Mouse (Mus musculus): ENCODE measurements around the gene Dtx1.
A peak's percentile ranks its signal among the peaks of the same experiment; 100 is the strongest.

The Dtx1 gene

GRCm38 (mm10) chr5:120702969-120703368 is 8.8 kb downstream of the Dtx1 start:
- no peak for DNase-seq

- DNase-seq = no peak
These were observed 9.3 kb downstream of the Dtx1 start for GRCm38 (mm10) chr5:120702421-120702820.

DNA sequence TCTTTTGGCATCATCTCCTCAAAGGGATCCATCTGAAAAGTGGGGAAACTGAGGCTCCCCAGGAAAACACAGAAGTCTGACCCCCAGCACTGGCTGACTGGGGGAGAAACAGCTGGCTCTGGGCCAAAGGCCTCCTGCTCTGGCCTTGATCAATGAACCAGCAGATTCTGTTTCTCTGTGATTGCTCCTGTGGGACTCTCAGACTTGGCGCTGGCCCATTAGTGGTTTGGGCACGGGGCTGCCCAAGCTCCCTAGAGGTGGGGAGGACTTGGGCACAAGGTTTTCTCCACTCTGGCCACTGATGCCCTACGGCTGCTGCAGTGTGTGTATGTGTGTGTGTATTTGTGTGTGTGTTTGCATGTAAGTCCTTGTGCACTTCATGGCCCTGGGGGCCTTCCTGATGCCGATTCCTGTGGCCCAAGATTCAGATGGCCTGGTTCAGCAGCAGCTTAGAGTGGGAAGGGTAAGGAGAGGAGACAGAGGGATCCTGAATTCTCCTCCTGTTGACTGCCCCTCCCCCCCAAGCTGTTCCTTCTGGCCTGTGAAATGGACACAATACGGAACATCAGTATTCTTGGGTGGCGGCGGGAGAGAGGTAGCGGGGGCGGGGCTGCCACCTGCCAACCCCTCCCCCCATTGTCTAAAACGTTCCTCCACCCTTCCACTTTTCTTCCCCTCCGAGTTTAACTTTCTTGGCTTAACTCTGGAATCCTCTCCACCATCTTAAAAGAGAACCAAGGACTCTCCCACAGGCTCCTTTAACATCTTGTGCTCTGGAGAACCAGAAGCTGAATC is 10.5 kb downstream of the Dtx1 start:
- no peak for DNase-seq

- peak; percentile 65 for DNase-seq
These were observed 12.8 kb downstream of the Dtx1 start for GRCm38 (mm10) chr5:120698801-120699391.

- DNase-seq = no peak
These were observed 13.5 kb downstream of the Dtx1 start for GRCm38 (mm10) chr5:120698181-120698580.

- DNase-seq = no peak
These were observed 14.9 kb downstream of the Dtx1 start for GRCm38 (mm10) chr5:120696865-120697264.

- no peak for DNase-seq
These were observed 15.5 kb downstream of the Dtx1 start for GRCm38 (mm10) chr5:120696057-120696743.

DNA sequence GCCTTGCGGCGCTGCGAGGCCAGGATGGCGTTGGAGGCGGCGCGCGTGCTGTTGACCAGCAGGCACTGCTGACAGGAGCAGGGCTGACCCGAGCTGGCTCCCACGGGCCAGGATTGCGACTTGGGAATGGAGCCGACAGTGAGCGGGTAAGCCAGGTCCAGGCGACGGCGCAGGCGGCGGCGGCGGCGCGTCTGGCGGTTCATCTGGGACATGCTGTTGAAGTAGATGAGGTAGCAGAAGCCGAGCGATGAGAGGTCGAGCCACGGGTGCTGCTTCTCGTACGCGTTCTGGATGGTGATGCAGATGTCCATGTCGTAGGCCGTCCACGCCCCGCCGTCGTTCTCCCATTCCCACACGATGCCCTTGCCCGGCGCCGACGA is 17.0 kb downstream of the Dtx1 start:
- DNase-seq = no peak

GRCm38 (mm10) chr5:120693931-120694694 is 17.6 kb downstream of the Dtx1 start:
- DNase-seq = no peak

DNA sequence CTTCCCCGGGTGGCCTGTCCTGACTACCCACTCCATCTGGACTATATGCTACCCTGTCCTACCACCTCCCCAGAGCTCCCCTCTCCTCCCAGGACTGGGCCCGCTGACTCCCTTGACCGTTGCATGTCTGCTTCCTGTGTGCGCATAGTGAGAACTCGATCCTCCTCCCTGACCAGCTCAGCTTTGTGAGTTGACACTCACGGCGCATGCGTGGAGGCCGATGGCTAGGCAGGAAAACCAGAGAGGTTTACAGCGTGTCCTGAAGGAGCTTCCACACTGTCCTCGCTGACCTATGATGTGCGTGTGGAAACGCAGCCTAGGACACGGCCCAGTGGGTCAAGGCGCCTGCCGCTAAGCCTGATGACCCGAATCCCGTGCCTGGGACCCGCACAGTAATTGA is 19.7 kb downstream of the Dtx1 start:
- no peak for DNase-seq

- no peak for DNase-seq
These were observed 21.3 kb downstream of the Dtx1 start for GRCm38 (mm10) chr5:120690417-120690816.

- no peak for DNase-seq
These were observed 23.3 kb downstream of the Dtx1 start for GRCm38 (mm10) chr5:120688434-120688833.

GRCm38 (mm10) chr5:120687897-120688296 is 23.8 kb downstream of the Dtx1 start:
- no peak for DNase-seq

DNA sequence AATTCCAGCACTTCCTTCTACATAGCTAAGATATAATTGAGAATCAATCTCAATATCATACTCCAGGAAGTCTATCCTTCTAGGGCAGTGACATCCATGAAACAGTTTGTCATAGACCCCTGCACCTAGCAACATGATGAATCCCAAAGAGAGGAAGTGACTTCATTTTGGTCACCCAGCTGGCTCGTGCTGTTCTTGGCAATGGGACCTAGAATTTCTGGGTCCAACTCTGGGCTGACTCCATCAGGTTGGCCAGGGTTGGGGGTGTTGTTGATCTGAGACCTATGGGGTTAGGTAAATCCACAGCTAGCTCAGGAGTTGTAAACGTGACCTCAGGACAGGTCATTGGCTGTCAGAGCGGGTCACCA is 24.3 kb downstream of the Dtx1 start:
- no peak for DNase-seq

- no peak for DNase-seq
These were observed 24.8 kb downstream of the Dtx1 start for GRCm38 (mm10) chr5:120686749-120687483.

- no peak for DNase-seq
These were observed 26.0 kb downstream of the Dtx1 start for GRCm38 (mm10) chr5:120685678-120686077.

DNA sequence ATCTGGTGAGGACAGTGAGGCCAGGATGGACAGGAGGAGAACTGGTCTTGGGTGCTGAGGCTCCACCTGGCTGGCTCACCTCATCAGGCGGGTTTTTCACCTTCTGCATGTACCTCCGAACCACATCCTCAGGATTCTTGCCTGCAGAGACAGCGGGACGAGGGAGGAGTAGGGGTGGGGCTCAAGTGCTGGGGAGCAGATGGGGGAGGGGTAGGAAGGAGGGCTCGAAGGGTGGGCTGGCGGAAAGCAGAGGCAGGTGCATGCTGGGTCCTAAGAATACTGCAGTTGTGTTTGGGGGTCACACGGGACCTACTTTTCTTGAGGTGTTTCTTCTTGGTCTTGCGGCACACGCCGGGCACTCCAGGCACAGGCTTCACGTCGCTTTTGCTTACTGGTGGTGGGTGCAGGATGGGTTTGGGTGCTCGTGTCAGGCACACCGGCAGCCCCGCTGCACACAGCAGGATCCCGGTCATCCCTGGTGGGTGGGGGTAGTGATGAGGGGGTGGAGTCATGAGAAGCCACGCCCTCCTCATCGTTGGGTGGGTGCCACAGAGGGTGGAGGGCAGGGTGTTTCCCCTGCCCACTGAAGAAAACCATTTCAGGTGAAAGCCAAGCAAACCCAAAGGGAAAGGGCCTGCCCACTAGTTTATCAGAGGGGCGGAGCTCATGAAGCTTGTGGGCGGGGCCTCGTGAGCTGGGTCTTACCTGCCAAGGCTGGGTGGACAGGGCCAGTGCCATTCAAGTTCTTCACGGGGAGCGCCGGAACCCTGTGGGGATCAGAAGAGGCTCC is 28.6 kb downstream of the Dtx1 start:
- no peak for DNase-seq

DNA sequence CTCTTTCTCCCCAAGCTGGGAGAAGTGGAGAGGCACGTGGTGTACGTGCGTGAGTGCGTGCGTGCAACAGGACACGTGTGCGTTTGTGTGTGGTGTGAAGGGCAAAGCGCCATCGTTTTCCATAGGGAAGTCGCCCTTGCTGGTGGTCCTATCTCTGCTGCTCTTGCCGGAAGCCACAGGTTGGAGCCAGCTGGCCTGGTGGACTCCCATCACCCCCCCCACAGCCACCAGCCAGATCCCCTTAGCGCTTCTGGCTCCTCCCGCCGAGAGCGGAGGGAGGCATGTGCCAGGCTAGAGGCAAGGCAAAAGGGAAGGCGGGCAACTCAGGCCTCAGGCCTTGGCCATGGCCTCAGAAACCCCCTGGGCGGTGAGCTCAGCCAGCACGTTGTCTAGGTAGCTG is 30.8 kb downstream of the Dtx1 start:
- no peak for DNase-seq

DNA sequence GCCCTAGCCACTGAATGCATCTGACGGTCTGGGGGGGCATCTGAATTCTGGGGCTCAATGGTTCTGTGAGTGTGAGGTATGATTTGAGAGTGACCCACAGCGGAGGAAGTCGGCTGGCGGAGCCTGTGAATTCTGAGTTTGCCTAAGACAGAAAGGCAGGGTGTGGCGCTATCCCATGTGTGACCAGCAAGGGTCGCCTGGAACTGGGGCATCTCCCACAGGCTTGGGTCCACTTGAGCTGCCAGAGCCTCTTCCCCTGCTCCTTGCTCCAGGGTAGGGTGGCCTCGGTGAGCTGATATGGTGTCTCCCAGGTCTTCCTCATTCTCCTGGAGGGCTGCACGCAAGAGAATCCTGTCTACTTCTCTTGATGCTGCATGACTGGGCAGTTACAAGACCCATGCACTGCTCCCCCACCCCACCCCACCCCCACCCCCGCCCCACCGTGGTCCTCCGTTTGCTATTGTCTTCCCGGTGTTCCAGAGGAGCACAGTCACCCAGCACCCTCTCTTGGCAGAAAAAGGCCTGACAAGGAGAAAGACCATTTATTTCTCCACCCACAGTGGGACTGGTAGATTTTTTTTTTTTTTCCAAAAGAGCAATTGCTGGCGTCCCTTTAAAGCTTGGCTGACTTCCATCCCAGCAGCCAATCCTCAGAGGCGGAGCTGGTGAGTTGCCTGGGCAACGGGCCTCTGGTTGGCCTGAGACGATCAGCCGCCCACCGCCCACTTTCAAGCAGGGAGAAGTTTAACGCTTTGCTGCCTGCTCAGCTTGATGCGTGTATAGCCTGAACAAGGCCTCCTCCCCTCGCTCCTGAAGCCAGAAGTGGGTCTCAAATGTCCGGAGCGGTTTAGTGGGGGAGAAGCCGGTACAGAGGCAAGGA is 31.8 kb downstream of the Dtx1 start:
- DNase-seq = peak; percentile 93

DNA sequence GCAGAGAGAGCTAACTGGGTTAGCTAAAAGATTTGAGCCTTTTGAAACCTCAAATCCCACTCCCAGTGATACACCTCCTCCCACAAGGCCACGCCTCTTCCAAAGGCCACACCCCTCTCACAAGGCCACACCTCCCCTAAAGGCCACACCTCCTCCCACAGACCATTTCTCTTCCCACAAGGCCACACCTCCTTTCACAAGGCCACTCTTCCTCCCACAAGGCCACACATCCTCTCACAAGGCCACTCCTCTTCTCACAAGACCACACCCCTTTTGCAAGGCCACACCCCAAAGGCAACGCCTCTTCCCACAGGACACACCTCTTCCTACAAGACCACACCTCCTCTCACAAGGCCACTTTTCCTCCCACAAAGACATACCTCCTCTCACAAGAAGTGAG is 34.2 kb downstream of the Dtx1 start:
- peak; percentile 36 for DNase-seq
